10 mouse cellular contexts compared by ENCODE assay signal in the genomic region with DNA sequence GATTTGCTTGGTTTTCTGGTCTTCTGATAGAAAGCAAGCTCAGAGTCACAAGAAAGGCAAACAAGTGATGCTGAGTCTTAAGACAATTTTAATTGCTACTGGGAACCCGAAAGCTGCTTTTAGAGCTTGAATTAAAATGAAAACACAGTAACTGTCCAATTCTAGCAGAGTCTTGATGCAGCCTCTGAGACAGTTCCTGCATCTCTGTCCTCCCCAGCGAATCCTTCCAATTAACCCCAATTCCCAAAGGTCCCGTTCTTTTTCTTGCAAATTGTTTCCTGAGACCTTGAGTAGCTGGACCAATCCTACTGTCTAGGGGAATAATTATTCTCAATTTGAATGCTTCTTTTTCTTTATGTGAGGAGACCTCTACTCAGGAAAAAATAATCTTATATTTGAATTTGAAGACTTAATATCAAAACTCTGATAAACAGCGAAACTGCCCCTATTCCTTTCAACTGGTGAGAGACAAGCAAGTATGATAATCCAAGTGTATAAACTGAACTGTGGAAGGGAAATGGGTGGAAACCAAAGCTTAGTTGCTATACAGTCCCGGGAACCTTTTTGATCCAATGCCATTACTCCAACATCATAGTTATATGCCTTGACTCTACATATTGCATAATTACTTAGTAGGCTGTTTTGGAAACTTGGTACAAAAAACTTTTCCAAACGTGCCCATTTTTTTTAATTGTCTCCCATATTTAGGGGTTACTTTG.
"Had no signal": no experiment of that assay in that cellular context is flagged by ENCODE, and none has a peak within 500 bp of the region (broad histone marks: within the 10 kb centered on the region; RNA-seq: fewer than 3 reads in every experiment).

No protein-coding gene starts in this region.

- H3K4me3 ChIP-seq: limb, embryonic 15.5 days; liver, embryonic 12.5 days; midbrain, embryonic 10.5 days; midbrain, embryonic 15.5 days; neural tube, embryonic 13.5 days had no signal

- H3K36me3 ChIP-seq: limb, embryonic 15.5 days; liver, embryonic 12.5 days; midbrain, embryonic 10.5 days; midbrain, embryonic 15.5 days; neural tube, embryonic 13.5 days had no signal

- H3K9me3 ChIP-seq: limb, embryonic 15.5 days; liver, embryonic 12.5 days; midbrain, embryonic 10.5 days; midbrain, embryonic 15.5 days; neural tube, embryonic 13.5 days had no signal

- H3K9ac ChIP-seq: limb, embryonic 15.5 days; liver, embryonic 12.5 days; lung, embryonic 14.5 days; midbrain, embryonic 15.5 days; neural tube, embryonic 13.5 days had no signal

- ATAC-seq: liver, embryonic 12.5 days; midbrain, embryonic 15.5 days had no signal

- H3K4me1 ChIP-seq: limb, embryonic 15.5 days; liver, embryonic 12.5 days; midbrain, embryonic 15.5 days; neural tube, embryonic 13.5 days had no signal

- H3K27me3 ChIP-seq: limb, embryonic 15.5 days; liver, embryonic 12.5 days; midbrain, embryonic 15.5 days; neural tube, embryonic 13.5 days had no signal

- DNase-seq: lung, embryonic 14.5 days; lung, postnatal 10 days; lung, postnatal 4 days; right cerebral cortex, postnatal 25 days; thymus, postnatal 36 days had no signal

- H3K4me2 ChIP-seq: limb, embryonic 15.5 days; liver, embryonic 12.5 days; lung, embryonic 14.5 days; midbrain, embryonic 15.5 days; neural tube, embryonic 13.5 days had no signal

- H3K27ac ChIP-seq: limb, embryonic 15.5 days; liver, embryonic 12.5 days; midbrain, embryonic 10.5 days; midbrain, embryonic 15.5 days; neural tube, embryonic 13.5 days had no signal
